42 mouse cellular contexts compared by ENCODE assay signal in genomic region chr6:41734719-41735470, GRCm38 (mm10). TPM values are rescaled to one million over a fixed set of nuclear protein-coding genes. Genes with fewer than 3 reads are reported as not detected.
"Had no signal": no experiment of that assay in that cellular context is flagged by ENCODE, and none has a peak within 500 bp of the region (broad histone marks: within the 10 kb centered on the region; RNA-seq: fewer than 3 reads in every experiment).

No protein-coding gene starts in this region.

- H3K4me3 ChIP-seq: gastrocnemius, adult 2 months; heart, adult 2 months; heart, embryonic 13.5 days; heart, embryonic 15.5 days; hindbrain, embryonic 13.5 days; hindbrain, embryonic 15.5 days; kidney, embryonic 15.5 days; limb, embryonic 13.5 days; limb, embryonic 15.5 days; liver, embryonic 12.5 days had no signal

- H3K4me1 ChIP-seq: heart, embryonic 13.5 days; heart, embryonic 15.5 days; hindbrain, embryonic 13.5 days; hindbrain, embryonic 15.5 days; kidney, embryonic 15.5 days; limb, embryonic 13.5 days; limb, embryonic 15.5 days had no signal

- H3K27ac ChIP-seq: gastrocnemius, adult 2 months; heart, adult 2 months; heart, embryonic 13.5 days; heart, embryonic 15.5 days; hindbrain, embryonic 13.5 days; hindbrain, embryonic 15.5 days; hindbrain, postnatal 0 days; kidney, embryonic 15.5 days; kidney, postnatal 0 days; limb, embryonic 13.5 days; limb, embryonic 15.5 days; liver, embryonic 12.5 days; liver, embryonic 14.5 days had no signal

- DNase-seq: gastrocnemius, adult 2 months; gastrocnemius, postnatal 10 days; gastrocnemius, postnatal 25 days; heart, adult 11 months; heart, adult 2 months; heart, postnatal 14 days; heart, postnatal 36 days; kidney, adult 11 months; kidney, adult 2 months; kidney, adult 9 months; kidney, postnatal 14 days; kidney, postnatal 36 days; layer of hippocampus, adult 9-11 months; layer of hippocampus, postnatal 36 days; left cerebral cortex, postnatal 4 days had no signal

- ATAC-seq: hindbrain, postnatal 0 days; intestine, embryonic 16.5 days; liver, embryonic 12.5 days had no signal

RNA-seq across cellular contexts. Expression of gene Kel, which starts 30.8 kb away (rescaled TPM):
- total RNA-seq: gastrocnemius, adult 2 months; gastrocnemius, postnatal 25 days; hindbrain, postnatal 0 days; layer of hippocampus, adult 18-20 months; layer of hippocampus, adult 8-10 months; layer of hippocampus, postnatal 14 days; layer of hippocampus, postnatal 36 days; left cerebral cortex, adult 18-20 months; left cerebral cortex, postnatal 10 days; left cerebral cortex, postnatal 25 days; left cerebral cortex, postnatal 4 days; liver, adult 2 months had no signal
- polyA plus RNA-seq: large intestine, adult 2 months; liver, adult 2 months had no signal

RNA-seq across cellular contexts. Expression of gene Olfr459, which starts 40.1 kb away (rescaled TPM):
- total RNA-seq: gastrocnemius, adult 2 months; gastrocnemius, postnatal 10 days; gastrocnemius, postnatal 25 days; gastrocnemius, postnatal 4 days; heart, adult 2 months; heart, postnatal 14 days; heart, postnatal 36 days; hematopoietic stem cell, adult 5-6 weeks; hindbrain, postnatal 0 days; layer of hippocampus, adult 18-20 months; layer of hippocampus, adult 8-10 months; layer of hippocampus, postnatal 14 days; layer of hippocampus, postnatal 36 days; left cerebral cortex, adult 18-20 months; left cerebral cortex, postnatal 10 days; left cerebral cortex, postnatal 25 days; left cerebral cortex, postnatal 4 days; liver, adult 2 months had no signal
- polyA plus RNA-seq: heart, adult 2 months; heart, embryonic 11.5 days; heart, embryonic 13.5 days; heart, embryonic 15.5 days; heart, postnatal 0 days; hindbrain, embryonic 11.5 days; hindbrain, embryonic 13.5 days; hindbrain, embryonic 15.5 days; hindbrain, postnatal 0 days; intestine, embryonic 16.5 days; kidney, adult 2 months; kidney, embryonic 15.5 days; kidney, postnatal 0 days; large intestine, adult 2 months; limb, embryonic 11.5 days; limb, embryonic 13.5 days; limb, embryonic 15.5 days; liver, adult 2 months; liver, embryonic 12.5 days; liver, embryonic 14.5 days had no signal

RNA-seq across cellular contexts. Expression of gene Llcfc1, which starts 50.7 kb away (rescaled TPM):
- total RNA-seq: gastrocnemius, adult 2 months; gastrocnemius, postnatal 10 days; gastrocnemius, postnatal 25 days; gastrocnemius, postnatal 4 days; heart, adult 2 months; heart, postnatal 14 days; heart, postnatal 36 days; hematopoietic stem cell, adult 5-6 weeks; layer of hippocampus, adult 18-20 months; layer of hippocampus, adult 8-10 months; layer of hippocampus, postnatal 14 days; layer of hippocampus, postnatal 36 days; left cerebral cortex, adult 18-20 months; left cerebral cortex, postnatal 10 days; left cerebral cortex, postnatal 25 days; left cerebral cortex, postnatal 4 days; liver, adult 2 months had no signal
- polyA plus RNA-seq: heart, embryonic 11.5 days; heart, embryonic 13.5 days; heart, embryonic 15.5 days; heart, postnatal 0 days; hindbrain, embryonic 11.5 days; hindbrain, embryonic 13.5 days; hindbrain, embryonic 15.5 days; hindbrain, postnatal 0 days; intestine, embryonic 14.5 days; large intestine, adult 2 months; limb, embryonic 11.5 days; limb, embryonic 13.5 days; limb, embryonic 15.5 days; liver, adult 2 months; liver, embryonic 12.5 days; liver, embryonic 14.5 days had no signal

RNA-seq across cellular contexts. Expression of gene Trpv5, which starts 54.3 kb away (rescaled TPM):
- total RNA-seq: gastrocnemius, adult 2 months; gastrocnemius, postnatal 10 days; gastrocnemius, postnatal 25 days; gastrocnemius, postnatal 4 days; heart, adult 2 months; heart, postnatal 14 days; heart, postnatal 36 days; hematopoietic stem cell, adult 5-6 weeks; hindbrain, postnatal 0 days; layer of hippocampus, adult 18-20 months; layer of hippocampus, adult 8-10 months; layer of hippocampus, postnatal 14 days; layer of hippocampus, postnatal 36 days; left cerebral cortex, adult 18-20 months; left cerebral cortex, postnatal 10 days; left cerebral cortex, postnatal 25 days; left cerebral cortex, postnatal 4 days; liver, adult 2 months had no signal
- polyA plus RNA-seq: heart, adult 2 months; heart, embryonic 11.5 days; heart, embryonic 13.5 days; heart, embryonic 15.5 days; heart, postnatal 0 days; hindbrain, embryonic 11.5 days; hindbrain, embryonic 13.5 days; hindbrain, embryonic 15.5 days; hindbrain, postnatal 0 days; intestine, embryonic 14.5 days; large intestine, adult 2 months; limb, embryonic 11.5 days; limb, embryonic 13.5 days; limb, embryonic 15.5 days; liver, adult 2 months had no signal
